Mouse (Mus musculus): Measurements from ENCODE around the gene Cul5. TPM values are rescaled to one million over a fixed set of nuclear protein-coding genes. Genes with fewer than 3 reads are reported as not detected.

Gene Cul5
- polyA plus RNA-seq, 1 experiment from 2014 or later: 20.3 TPM

GRCm38 (mm10) chr9:53603849-53604248 lies 66.0 kb downstream of the Cul5 start:
- peaks cover 30% of the 10 kb centered on the region for H3K4me1 ChIP-seq
- no peak overlapping the region for H3K9ac ChIP-seq
- ATAC-seq: 0 out of 2 replicates have a peak, but pooled peaks have one; percentile 26
- H3K27ac ChIP-seq: no peak overlapping the region
- no peaks in the 10 kb centered on the region for H3K36me3 ChIP-seq
- H3K9me3 ChIP-seq (replicated peaks): no peaks in the 10 kb centered on the region
- H3K4me2 ChIP-seq: no peak overlapping the region
- H3K27me3 ChIP-seq (replicated peaks): no peaks in the 10 kb centered on the region
- WGBS (ENCODE audit: insufficient replicate concordance): 71% methylated on average over 3 of the region's 3 CpGs
- H3K4me3 ChIP-seq: no peak overlapping the region

GRCm38 (mm10) chr9:53603384-53603783 lies 66.4 kb downstream of the Cul5 start:
- Histone ChIP-seq H3K27me3 (replicated peaks) (no peaks in the 10 kb centered on the region), H3K9ac (no peak overlapping the region), H3K4me1 (peaks cover 26% of the 10 kb centered on the region), H3K36me3 (no peaks in the 10 kb centered on the region), H3K4me3 (no peak overlapping the region), H3K27ac (no peak overlapping the region), H3K4me2 (no peak overlapping the region), H3K9me3 (replicated peaks) (no peaks in the 10 kb centered on the region)
- ATAC-seq: no peak
- WGBS (ENCODE audit: insufficient replicate concordance): 57% methylated on average over 1 of the region's 1 CpGs

- no peak for ATAC-seq
- WGBS (ENCODE audit: insufficient replicate concordance): 74% methylated on average over 2 of the region's 2 CpGs
- no peak overlapping the region for H3K4me3 ChIP-seq
- no peak overlapping the region for H3K9ac ChIP-seq
- peaks cover 21% of the 10 kb centered on the region for H3K4me1 ChIP-seq
- H3K27me3 ChIP-seq (replicated peaks): no peaks in the 10 kb centered on the region
- H3K4me2 ChIP-seq: no peak overlapping the region
- no peaks in the 10 kb centered on the region for H3K36me3 ChIP-seq
- no peak overlapping the region for H3K27ac ChIP-seq
- no peaks in the 10 kb centered on the region for H3K9me3 ChIP-seq (replicated peaks)
Measured at GRCm38 (mm10) chr9:53601541-53601940, 68.3 kb downstream of the Cul5 start.

GRCm38 (mm10) chr9:53598631-53599030 lies 71.2 kb downstream of the Cul5 start:
- ATAC-seq: no peak
- no peak overlapping the region for H3K9ac ChIP-seq
- H3K4me2 ChIP-seq: no peak overlapping the region
- H3K4me3 ChIP-seq: no peak overlapping the region
- H3K9me3 ChIP-seq (replicated peaks): no peaks in the 10 kb centered on the region
- H3K27me3 ChIP-seq (replicated peaks): no peaks in the 10 kb centered on the region
- peaks cover 7% of the 10 kb centered on the region for H3K4me1 ChIP-seq
- peaks cover 8% of the 10 kb centered on the region; the same call in 1 of the 2 replicates for H3K36me3 ChIP-seq
- H3K27ac ChIP-seq: no peak overlapping the region
- 64% methylated on average over 6 of the region's 6 CpGs for WGBS (ENCODE audit: insufficient replicate concordance)

- Histone ChIP-seq H3K36me3 (peaks cover 19% of the 10 kb centered on the region), H3K9me3 (replicated peaks) (no peaks in the 10 kb centered on the region), H3K27me3 (replicated peaks) (no peaks in the 10 kb centered on the region), H3K27ac (no peak overlapping the region), H3K4me1 (no peaks in the 10 kb centered on the region), H3K4me2 (no peak overlapping the region), H3K4me3 (no peak overlapping the region), H3K9ac (no peak overlapping the region)
- ATAC-seq: no peak
- 81% methylated on average over 4 of the region's 4 CpGs for WGBS (ENCODE audit: insufficient replicate concordance)
Measured at GRCm38 (mm10) chr9:53596971-53597600, 72.7 kb downstream of the Cul5 start.

- Histone ChIP-seq H3K9me3 (replicated peaks) (no peaks in the 10 kb centered on the region), H3K9ac (no peak overlapping the region), H3K4me1 (no peaks in the 10 kb centered on the region), H3K4me2 (no peak overlapping the region), H3K27ac (no peak overlapping the region), H3K27me3 (replicated peaks) (no peaks in the 10 kb centered on the region), H3K4me3 (no peak overlapping the region), H3K36me3 (peaks cover 30% of the 10 kb centered on the region)
- 14% methylated on average over 3 of the region's 3 CpGs for WGBS (ENCODE audit: insufficient replicate concordance)
- ATAC-seq: no peak
Measured at GRCm38 (mm10) chr9:53594764-53595163, 75.0 kb downstream of the Cul5 start.

GRCm38 (mm10) chr9:53581870-53582269 lies 87.9 kb downstream of the Cul5 start:
- WGBS (ENCODE audit: insufficient replicate concordance): 86% methylated on average over 4 of the region's 4 CpGs
- Histone ChIP-seq H3K4me3 (no peak overlapping the region), H3K27me3 (replicated peaks) (no peaks in the 10 kb centered on the region), H3K9ac (no peak overlapping the region), H3K9me3 (replicated peaks) (no peaks in the 10 kb centered on the region), H3K4me1 (no peaks in the 10 kb centered on the region), H3K36me3 (peaks cover 86% of the 10 kb centered on the region), H3K4me2 (no peak overlapping the region), H3K27ac (no peak overlapping the region)
- no peak for ATAC-seq

- H3K4me2 ChIP-seq: no peak overlapping the region
- H3K36me3 ChIP-seq: peaks cover 74% of the 10 kb centered on the region
- no peaks in the 10 kb centered on the region for H3K27me3 ChIP-seq (replicated peaks)
- no peak overlapping the region for H3K4me3 ChIP-seq
- H3K9ac ChIP-seq: no peak overlapping the region
- WGBS (ENCODE audit: insufficient replicate concordance): 80% methylated on average over 5 of the region's 5 CpGs
- no peak for ATAC-seq
- no peaks in the 10 kb centered on the region for H3K9me3 ChIP-seq (replicated peaks)
- H3K4me1 ChIP-seq: peaks cover 14% of the 10 kb centered on the region; the same call in 1 of the 2 replicates
- H3K27ac ChIP-seq: no peak overlapping the region
Measured at GRCm38 (mm10) chr9:53575721-53576120, 94.1 kb downstream of the Cul5 start.

- peaks cover 75% of the 10 kb centered on the region for H3K36me3 ChIP-seq
- 76% methylated on average over 7 of the region's 7 CpGs for WGBS (ENCODE audit: insufficient replicate concordance)
Measured at GRCm38 (mm10) chr9:53572516-53573307, 97.1 kb downstream of the Cul5 start.

GRCm38 (mm10) chr9:53570662-53571061 lies 99.2 kb downstream of the Cul5 start:
- H3K9me3 ChIP-seq (replicated peaks): no peaks in the 10 kb centered on the region
- H3K27me3 ChIP-seq (replicated peaks): no peaks in the 10 kb centered on the region
- peaks cover 76% of the 10 kb centered on the region for H3K36me3 ChIP-seq
- peaks cover 14% of the 10 kb centered on the region; the same call in 1 of the 2 replicates for H3K4me1 ChIP-seq
- no peak overlapping the region for H3K27ac ChIP-seq
- WGBS (ENCODE audit: insufficient replicate concordance): 89% methylated on average over 6 of the region's 6 CpGs
- H3K4me3 ChIP-seq: no peak overlapping the region
- H3K9ac ChIP-seq: no peak overlapping the region
- no peak for ATAC-seq
- H3K4me2 ChIP-seq: no peak overlapping the region

More at GRCm38 (mm10) chr9:53572516-53573307, 97.1 kb downstream of the Cul5 start:
- H3K4me3 ChIP-seq: no peak overlapping the region
- no peak overlapping the region for H3K27ac ChIP-seq
- H3K9me3 ChIP-seq (replicated peaks): no peaks in the 10 kb centered on the region
- H3K27me3 ChIP-seq (replicated peaks): no peaks in the 10 kb centered on the region
- H3K4me2 ChIP-seq: no peak overlapping the region
- H3K4me1 ChIP-seq: peaks cover 14% of the 10 kb centered on the region; the same call in 1 of the 2 replicates
- no peak overlapping the region for H3K9ac ChIP-seq
- ATAC-seq: no peak
